Mouse (Mus musculus): ENCODE measurements around the gene Ceacam18. TPM values are rescaled to one million over a fixed set of nuclear protein-coding genes. Genes with fewer than 3 reads are reported as not detected.
"Not testable (repeated sequence)": the region's sequence is repeated elsewhere in the genome, so short reads cannot be mapped to it uniquely, and the experiment has no call there.

Ceacam18 gene
- polyA plus RNA-seq, 1 experiment from 2014 or later = not detected

- Histone ChIP-seq H3K9me3 (no peaks in the 10 kb centered on the region), H3K36me3 (peaks cover 29% of the 10 kb centered on the region), H3K4me2 (peak within 1 kb of the TSS; percentile 84), H3K9ac (peak within 1 kb of the TSS; percentile 82), H3K4me1 (replicated peaks) (peaks cover 11% of the 10 kb centered on the region), H3K4me3 (peak within 1 kb of the TSS; percentile 54), H3K27me3 (no peaks in the 10 kb centered on the region), H3K27ac (peak within 1 kb of the TSS; percentile 58)
- WGBS = under 1% methylated on average over 26 of the region's 26 CpGs
- ATAC-seq (ENCODE audit: low FRiP score) = peak; percentile 95
Observed at GRCm38 (mm10) chr7:43671809-43672580, 37.5 kb downstream of the Ceacam18 start, which contains the start of gene Ctu1. Gene Ctu1, plus strand, starts transcription at chr7:43672016.

- H3K4me3 ChIP-seq = peak overlapping the region; percentile 54
- H3K4me1 ChIP-seq (replicated peaks) = peaks cover 11% of the 10 kb centered on the region
- no peaks in the 10 kb centered on the region for H3K27me3 ChIP-seq
- peak; percentile 4; the same call in 1 of the 2 replicates for ATAC-seq (ENCODE audit: low FRiP score)
- peaks cover 36% of the 10 kb centered on the region for H3K36me3 ChIP-seq
- no peaks in the 10 kb centered on the region for H3K9me3 ChIP-seq
- WGBS = 17% methylated on average over 10 of the region's 10 CpGs
- peak overlapping the region; percentile 82 for H3K9ac ChIP-seq
- peak overlapping the region; percentile 58 for H3K27ac ChIP-seq
- peak overlapping the region; percentile 84 for H3K4me2 ChIP-seq
Observed at GRCm38 (mm10) chr7:43672581-43673260, 38.2 kb downstream of the Ceacam18 start.

- Histone ChIP-seq H3K27ac (no peak overlapping the region), H3K27me3 (no peaks in the 10 kb centered on the region), H3K9ac (no peak overlapping the region), H3K4me1 (replicated peaks) (peaks cover 11% of the 10 kb centered on the region), H3K4me3 (no peak overlapping the region), H3K9me3 (no peaks in the 10 kb centered on the region), H3K4me2 (no peak overlapping the region), H3K36me3 (peaks cover 48% of the 10 kb centered on the region)
- ATAC-seq (ENCODE audit: low FRiP score) = no peak
- WGBS = 94% methylated on average over 32 of the region's 32 CpGs
Observed at GRCm38 (mm10) chr7:43675091-43675490, 40.6 kb downstream of the Ceacam18 start.

GRCm38 (mm10) chr7:43678517-43678916, 44.0 kb downstream of the Ceacam18 start:
- ATAC-seq (ENCODE audit: low FRiP score) = no peak
- Histone ChIP-seq H3K36me3 (peaks cover 48% of the 10 kb centered on the region), H3K4me2 (no peak overlapping the region), H3K4me1 (replicated peaks) (peaks cover under 1% of the 10 kb centered on the region; the same call in 1 of the 2 replicates), H3K4me3 (no peak overlapping the region), H3K27me3 (no peaks in the 10 kb centered on the region), H3K27ac (no peak overlapping the region), H3K9me3 (no peaks in the 10 kb centered on the region), H3K9ac (no peak overlapping the region)

- H3K9ac ChIP-seq = no peak overlapping the region
- no peak overlapping the region for H3K4me3 ChIP-seq
- H3K4me1 ChIP-seq (replicated peaks) = no peaks in the 10 kb centered on the region
- 14% methylated on average over 5 of the region's 5 CpGs for WGBS
- peaks cover 29% of the 10 kb centered on the region for H3K36me3 ChIP-seq
- H3K4me2 ChIP-seq = no peak overlapping the region
- no peak overlapping the region for H3K27ac ChIP-seq
- H3K9me3 ChIP-seq = no peaks in the 10 kb centered on the region
- no peaks in the 10 kb centered on the region for H3K27me3 ChIP-seq
- ATAC-seq (ENCODE audit: low FRiP score) = peak; percentile 63; the same call in 1 of the 2 replicates
Observed at GRCm38 (mm10) chr7:43680960-43681359, 46.5 kb downstream of the Ceacam18 start.

GRCm38 (mm10) chr7:43682511-43682910, 48.0 kb downstream of the Ceacam18 start:
- ATAC-seq (ENCODE audit: low FRiP score); H3K27ac ChIP-seq: not testable (repeated sequence)
- WGBS = 26% methylated on average over 1 of the region's 1 CpGs

GRCm38 (mm10) chr7:43685088-43685487, 50.6 kb downstream of the Ceacam18 start:
- no peak for ATAC-seq (ENCODE audit: low FRiP score)
- Histone ChIP-seq H3K4me1 (replicated peaks) (no peaks in the 10 kb centered on the region), H3K27ac (no peak overlapping the region), H3K4me3 (no peak overlapping the region), H3K9ac (no peak overlapping the region), H3K9me3 (no peaks in the 10 kb centered on the region), H3K36me3 (no peaks in the 10 kb centered on the region), H3K27me3 (no peaks in the 10 kb centered on the region), H3K4me2 (no peak overlapping the region)
- 74% methylated on average over 7 of the region's 7 CpGs for WGBS

More at GRCm38 (mm10) chr7:43682511-43682910, 48.0 kb downstream of the Ceacam18 start:
- peaks cover 14% of the 10 kb centered on the region for H3K36me3 ChIP-seq
- H3K4me2 ChIP-seq; H3K9ac ChIP-seq; H3K4me3 ChIP-seq; H3K27me3 ChIP-seq; H3K4me1 ChIP-seq (replicated peaks); H3K9me3 ChIP-seq: not testable (repeated sequence)

- no peaks in the 10 kb centered on the region for H3K9me3 ChIP-seq
- H3K36me3 ChIP-seq = no peaks in the 10 kb centered on the region
- H3K9ac ChIP-seq = no peak within 1 kb of the TSS
- ATAC-seq (ENCODE audit: low FRiP score) = no peak
- H3K27ac ChIP-seq = no peak within 1 kb of the TSS
- no peak within 1 kb of the TSS for H3K4me3 ChIP-seq
- H3K27me3 ChIP-seq = no peaks in the 10 kb centered on the region
- H3K4me1 ChIP-seq (replicated peaks) = no peaks in the 10 kb centered on the region
- H3K4me2 ChIP-seq = no peak within 1 kb of the TSS
Observed at GRCm38 (mm10) chr7:43690118-43690517, 55.6 kb downstream of the Ceacam18 start, which contains the start of gene Klk14. Gene Klk14, plus strand, starts transcription at chr7:43690418.

Other genes with a start within 250 kb of the Ceacam18 start
- gene Siglecg, start 226.5 kb upstream of the Ceacam18 start, polyA plus RNA-seq (2015; fragmentation: Nextera tagmentation; extraction: Ambion mirVana) = not detected in 2 replicates
- not detected in 2 replicates for gene Lim2, start 207.0 kb upstream of the Ceacam18 start, polyA plus RNA-seq (2015; fragmentation: Nextera tagmentation; extraction: Ambion mirVana)
- 0.26 TPM in 1 of 2 replicates, not detected in the other for gene Nkg7, start 197.6 kb upstream of the Ceacam18 start, polyA plus RNA-seq (2015; fragmentation: Nextera tagmentation; extraction: Ambion mirVana)
- not detected in 2 replicates for gene Cldnd2, start 193.9 kb upstream of the Ceacam18 start, polyA plus RNA-seq (2015; fragmentation: Nextera tagmentation; extraction: Ambion mirVana)
- gene Etfb, start 190.6 kb upstream of the Ceacam18 start, polyA plus RNA-seq (2015; fragmentation: Nextera tagmentation; extraction: Ambion mirVana) = 149 and 154 TPM in 2 replicates
- gene Gm45233, start 190.6 kb upstream of the Ceacam18 start, polyA plus RNA-seq (2015; fragmentation: Nextera tagmentation; extraction: Ambion mirVana) = 0.39 TPM in 2 replicates
- gene Vsig10l, start 171.6 kb upstream of the Ceacam18 start, polyA plus RNA-seq (2015; fragmentation: Nextera tagmentation; extraction: Ambion mirVana) = 9.6 and 10.8 TPM in 2 replicates
- gene Iglon5, start 144.6 kb upstream of the Ceacam18 start, polyA plus RNA-seq (2015; fragmentation: Nextera tagmentation; extraction: Ambion mirVana) = 7.3 and 7.8 TPM in 2 replicates
- gene 4931406B18Rik, start 128.8 kb upstream of the Ceacam18 start, polyA plus RNA-seq (2015; fragmentation: Nextera tagmentation; extraction: Ambion mirVana) = not detected in 2 replicates
- gene Cd33, start 90.3 kb upstream of the Ceacam18 start, polyA plus RNA-seq (2015; fragmentation: Nextera tagmentation; extraction: Ambion mirVana) = 0.71 and 0.91 TPM in 2 replicates
- 8.5 and 10.0 TPM in 2 replicates for gene Zfp658, start 72.5 kb upstream of the Ceacam18 start, polyA plus RNA-seq (2015; fragmentation: Nextera tagmentation; extraction: Ambion mirVana)
- 15.1 and 15.5 TPM in 2 replicates for gene Zfp719, start 55.1 kb upstream of the Ceacam18 start, polyA plus RNA-seq (2015; fragmentation: Nextera tagmentation; extraction: Ambion mirVana)
- 0.43 and 0.56 TPM in 2 replicates for gene Zfp819, start 27.5 kb upstream of the Ceacam18 start, polyA plus RNA-seq (2015; fragmentation: Nextera tagmentation; extraction: Ambion mirVana)
- gene Siglece, start 25.5 kb downstream of the Ceacam18 start, polyA plus RNA-seq (2015; fragmentation: Nextera tagmentation; extraction: Ambion mirVana) = 0.28 and 0.49 TPM in 2 replicates
- 20.4 and 21.8 TPM in 2 replicates for gene Ctu1, start 37.3 kb downstream of the Ceacam18 start, polyA plus RNA-seq (2015; fragmentation: Nextera tagmentation; extraction: Ambion mirVana)
- not detected in 2 replicates for gene Klk14, start 55.7 kb downstream of the Ceacam18 start, polyA plus RNA-seq (2015; fragmentation: Nextera tagmentation; extraction: Ambion mirVana)
- 0.09 and 0.10 TPM in 2 replicates for gene Klk13, start 77.9 kb downstream of the Ceacam18 start, polyA plus RNA-seq (2015; fragmentation: Nextera tagmentation; extraction: Ambion mirVana)
- not detected in 2 replicates for gene Klk12, start 134.2 kb downstream of the Ceacam18 start, polyA plus RNA-seq (2015; fragmentation: Nextera tagmentation; extraction: Ambion mirVana)
- not detected in 2 replicates for gene Klk11, start 139.9 kb downstream of the Ceacam18 start, polyA plus RNA-seq (2015; fragmentation: Nextera tagmentation; extraction: Ambion mirVana)
- gene Klk10, start 146.3 kb downstream of the Ceacam18 start, polyA plus RNA-seq (2015; fragmentation: Nextera tagmentation; extraction: Ambion mirVana) = 0.18 TPM in 1 of 2 replicates, not detected in the other
- gene Klk9, start 157.2 kb downstream of the Ceacam18 start, polyA plus RNA-seq (2015; fragmentation: Nextera tagmentation; extraction: Ambion mirVana) = 0.18 TPM in 1 of 2 replicates, not detected in the other
- gene Klk8, start 162.9 kb downstream of the Ceacam18 start, polyA plus RNA-seq (2015; fragmentation: Nextera tagmentation; extraction: Ambion mirVana) = 4.4 and 7.8 TPM in 2 replicates
- gene Klk7, start 176.6 kb downstream of the Ceacam18 start, polyA plus RNA-seq (2015; fragmentation: Nextera tagmentation; extraction: Ambion mirVana) = not detected in 2 replicates
- gene Klk6, start 189.8 kb downstream of the Ceacam18 start, polyA plus RNA-seq (2015; fragmentation: Nextera tagmentation; extraction: Ambion mirVana) = not detected in 2 replicates
- not detected in 2 replicates for gene Klk5, start 207.3 kb downstream of the Ceacam18 start, polyA plus RNA-seq (2015; fragmentation: Nextera tagmentation; extraction: Ambion mirVana)
- 0.98 and 1.5 TPM in 2 replicates for gene Klk4, start 246.5 kb downstream of the Ceacam18 start, polyA plus RNA-seq (2015; fragmentation: Nextera tagmentation; extraction: Ambion mirVana)